Mouse (Mus musculus) brain, embryonic 14.5 days (tissue): ENCODE measurements around the gene Dleu7.

Source experiments
- CTCF ChIP-seq: fragments of 200-500 bp; IDR thresholded peaks from 2 replicates; pipeline ENCODE4 v1.5.1; 2012; ENCODE audit warnings: inconsistent platforms, mild to moderate bottlenecking, moderate library complexity, borderline replicate concordance; ENCODE audit not compliant: insufficient read depth, insufficient read length; ENCODE audit errors: extremely low read depth
- POLR2A ChIP-seq: fragments of 200-500 bp; IDR thresholded peaks from 2 replicates; pipeline ENCODE4 v1.6.1; 2012; ENCODE audit warnings: mild to moderate bottlenecking, inconsistent platforms, borderline replicate concordance; ENCODE audit not compliant: poor library complexity, insufficient read depth, insufficient read length, severe bottlenecking; ENCODE audit errors: extremely low read depth

GRCm38 (mm10) chr14:62256066-62256465, 36.8 kb downstream of the Dleu7 start:
- TF ChIP-seq CTCF, result no peak
- TF ChIP-seq POLR2A, result no peak
